ENCODE assay signal across 23 mouse cellular contexts in the genomic region with DNA sequence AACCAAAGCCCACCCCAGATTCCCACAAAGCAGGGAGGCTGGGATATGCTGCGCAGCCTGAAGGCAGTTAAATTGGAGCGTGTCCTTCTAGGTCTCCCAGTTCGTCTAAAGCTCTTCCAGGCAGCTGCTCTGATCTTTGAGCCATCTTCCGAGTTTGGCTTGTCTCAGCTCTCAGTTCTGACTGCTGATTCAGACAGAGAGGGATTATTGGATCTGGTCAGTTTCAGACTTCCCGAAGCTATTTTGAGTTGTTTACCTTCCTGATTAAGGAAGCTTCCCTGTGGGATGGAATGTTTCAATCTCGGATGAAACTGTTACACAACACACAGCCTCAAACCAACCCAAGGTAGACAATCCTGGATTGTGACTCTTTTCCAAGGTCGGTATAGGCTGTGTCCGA. TPM values are rescaled to one million over a fixed set of nuclear protein-coding genes. Genes with fewer than 3 reads are reported as not detected.
DNase-seq lines count a peak whose midpoint lies in the region; ATAC-seq and TF ChIP-seq lines count a peak whose summit lies in the region.
"Had no signal": no experiment of that assay in that cellular context is flagged by ENCODE, and none has a peak within 500 bp of the region (broad histone marks: within the 10 kb centered on the region; RNA-seq: fewer than 3 reads in every experiment).

No protein-coding gene starts in this region.

- peak; percentile 50 for DNase-seq in gastrocnemius, postnatal 25 days
- no peak for DNase-seq in gastrocnemius, postnatal 14 days
- DNase-seq in kidney, adult 2 months, result peak; percentile 61
- DNase-seq in lung, postnatal 25 days (ENCODE audit: low spot score), result peak; percentile 16
- DNase-seq in lung, postnatal 4 days, result no peak
- DNase-seq in yolk sac, embryonic 10.5 days (ENCODE audit: low spot score), result peak; percentile 71
- DNase-seq: adrenal gland, postnatal 36 days; cerebellum, adult 18-20 months; kidney, postnatal 4 days; right cerebral cortex, postnatal 14 days had no signal

- TF ChIP-seq CTCF in kidney, adult 2 months (conservative IDR thresholded peaks at IDR 0.05; ENCODE audit: insufficient read depth, insufficient read length, low read depth, low read length), result no peak

- 48% methylated on average over 8 of the region's 8 CpGs for WGBS in kidney, adult 2 months
- WGBS in kidney, embryonic 14.5 days, result 64% methylated on average over 8 of the region's 8 CpGs

- no peaks in the 10 kb centered on the region for H3K9me3 ChIP-seq in kidney, embryonic 14.5 days (ENCODE audit: control insufficient read depth, low read length)
- H3K9me3 ChIP-seq: limb, embryonic 13.5 days; liver, embryonic 15.5 days; midbrain, embryonic 13.5 days had no signal

- intact Hi-C loops in gastrocnemius, postnatal 14 days (cut with DNase I; ENCODE audit: low total_unique reads), result no loop called here

- no peak for TF ChIP-seq POLR2A in kidney, adult 2 months (IDR thresholded peaks at IDR 0.05; ENCODE audit: low read depth, low read length)

- H3K4me2 ChIP-seq in kidney, embryonic 14.5 days (replicated peaks; ENCODE audit: low read depth, low read length), result no peak overlapping the region
- H3K4me2 ChIP-seq: limb, embryonic 13.5 days; liver, embryonic 15.5 days; midbrain, embryonic 13.5 days had no signal

- H3K4me3 ChIP-seq in kidney, adult 2 months (ENCODE audit: insufficient read depth, low read depth, low read length), result no peak overlapping the region
- H3K4me3 ChIP-seq in kidney, embryonic 14.5 days (ENCODE audit: low read length), result no peak overlapping the region
- H3K4me3 ChIP-seq: erythroblast, embryonic 14.5 days; limb, embryonic 13.5 days; liver, embryonic 15.5 days; midbrain, embryonic 13.5 days had no signal

- no peak for ATAC-seq in kidney, embryonic 14.5 days (ENCODE audit: low FRiP score, low TSS enrichment)
- no peak for ATAC-seq in megakaryocyte progenitor cell, adult 5-6 weeks (replicated peaks; ENCODE audit: poor library complexity)
- ATAC-seq: forebrain, embryonic 14.5 days; hindbrain, embryonic 16.5 days; intestine, embryonic 16.5 days; midbrain, embryonic 13.5 days had no signal

- no peak overlapping the region for H3K9ac ChIP-seq in kidney, embryonic 14.5 days (ENCODE audit: low read depth, low read length)
- H3K9ac ChIP-seq: limb, embryonic 13.5 days; liver, embryonic 15.5 days; midbrain, embryonic 13.5 days had no signal

- no peaks in the 10 kb centered on the region for H3K36me3 ChIP-seq in kidney, adult 2 months (ENCODE audit: control insufficient read depth, insufficient read depth, low read length)
- no peaks in the 10 kb centered on the region for H3K36me3 ChIP-seq in kidney, embryonic 14.5 days (ENCODE audit: control insufficient read depth, insufficient read depth, low read length)
- H3K36me3 ChIP-seq: limb, embryonic 13.5 days; liver, embryonic 15.5 days; midbrain, embryonic 13.5 days had no signal

- no peaks in the 10 kb centered on the region for H3K4me1 ChIP-seq in kidney, adult 2 months (ENCODE audit: control insufficient read depth, insufficient read depth, low read length)
- no peaks in the 10 kb centered on the region for H3K4me1 ChIP-seq in kidney, embryonic 14.5 days (ENCODE audit: control insufficient read depth, insufficient read depth, low read length)
- H3K4me1 ChIP-seq: limb, embryonic 13.5 days; midbrain, embryonic 13.5 days had no signal

- H3K27me3 ChIP-seq in kidney, adult 2 months (replicated peaks; ENCODE audit: control insufficient read depth, insufficient read depth, low read length), result no peaks in the 10 kb centered on the region
- H3K27me3 ChIP-seq in kidney, embryonic 14.5 days (ENCODE audit: control insufficient read depth, insufficient read depth, low read length), result no peaks in the 10 kb centered on the region
- H3K27me3 ChIP-seq: CH12.LX; limb, embryonic 13.5 days; midbrain, embryonic 13.5 days had no signal

- H3K27ac ChIP-seq in kidney, adult 2 months (ENCODE audit: insufficient read depth, low read depth, low read length), result peak overlapping the region; percentile 87
- H3K27ac ChIP-seq in kidney, embryonic 14.5 days (ENCODE audit: low read depth, low read length), result no peak overlapping the region
- H3K27ac ChIP-seq: limb, embryonic 13.5 days; liver, embryonic 15.5 days; midbrain, embryonic 13.5 days had no signal

RNA-seq across cellular contexts. Expression of a gene that starts 34.8 kb away (rescaled TPM):
- total RNA-seq in gastrocnemius, postnatal 25 days (2021), result 1 to 10 TPM; 3.2 to 6.9 TPM
- total RNA-seq in gastrocnemius, postnatal 14 days (2021), result 10 to 100 TPM; 12.9 to 13.5 TPM
- 2.6 and 2.9 TPM in 2 replicates for polyA plus RNA-seq in kidney, adult 2 months (2012; rRNA removed)
- 0.34 and 0.56 TPM in 2 replicates for polyA plus RNA-seq in kidney, embryonic 14.5 days (2014; fragmentation: Nextera tagmentation; extraction: Ambion mirVana)
- not detected in 2 replicates for total RNA-seq in megakaryocyte progenitor cell, adult 5-6 weeks (2015)
- not detected in 2 replicates for total RNA-seq in megakaryocyte progenitor cell, adult 5-6 weeks (2017)
- total RNA-seq: CH12.LX; granulocyte monocyte progenitor cell, adult 5-6 weeks; hematopoietic stem cell, adult 5-6 weeks; megakaryocyte, adult 5-6 weeks had no signal
- polyA plus RNA-seq: erythroblast, embryonic 14.5 days; liver, embryonic 15.5 days had no signal

Comparison
In these comparisons a context has a peak if more than half of its experiments do, and no peak if none do; other contexts are left out.
1. DNase-seq: peak in gastrocnemius, postnatal 25 days (single experiment), kidney, adult 2 months (single experiment), lung, postnatal 25 days (single experiment) and yolk sac, embryonic 10.5 days (single experiment); none in gastrocnemius, postnatal 14 days (single experiment) and lung, postnatal 4 days (0 of 2).
2. RNA of a gene that starts 34.8 kb away (total RNA-seq): 12.9 to 13.5 TPM in gastrocnemius, postnatal 14 days and 3.2 to 6.9 TPM in gastrocnemius, postnatal 25 days; not detected in megakaryocyte progenitor cell, adult 5-6 weeks; every median in the first group is over 4 times any median in the second.